Mouse (Mus musculus) frontal cortex, postnatal 10 days (tissue): ENCODE measurements around the gene Gm21976.
A peak's percentile ranks its signal among the peaks of the same experiment; 100 is the strongest.

ENCODE experiments used
- DNase-seq, 2 experiments: peaks; one replicate each; pipeline ENCODE4 v3.0.0; 2022; ENCODE audit warnings: low spot score in 2 of 2, mixed read lengths in 1 of 2

Gm21976 gene

DNA sequence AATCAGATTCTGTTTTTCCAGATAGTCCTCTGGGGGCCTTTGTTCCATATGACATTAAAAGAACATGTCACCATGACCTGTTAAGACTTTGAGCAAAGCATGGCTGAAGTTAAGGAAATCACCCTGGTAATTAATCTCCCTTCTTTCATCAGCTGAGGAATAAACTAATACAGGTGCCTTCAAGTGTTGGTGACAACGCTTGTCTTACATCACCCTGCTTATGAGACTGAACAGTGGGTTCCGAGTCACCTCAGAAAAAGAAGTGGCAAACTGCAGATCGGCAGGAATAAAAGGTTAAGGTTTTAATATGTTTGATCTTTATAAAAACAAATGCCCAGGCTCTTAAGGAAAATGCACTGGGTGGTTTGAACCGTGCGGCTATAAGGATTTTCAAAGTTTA lies at the start of gene Gm21976:
Gene Gm21976, plus strand, starts transcription at position 202 of the 400 bp plus-strand sequence.
- DNase-seq: no peak

- DNase-seq: no peak
Measured at GRCm38 (mm10) chr13:98230511-98230910, 49.2 kb upstream of the Gm21976 start.

- no peak for DNase-seq
Measured at GRCm38 (mm10) chr13:98235451-98235850, 44.2 kb upstream of the Gm21976 start.

GRCm38 (mm10) chr13:98239978-98240641 lies 39.6 kb upstream of the Gm21976 start:
- peak; percentile 24 to 74 for DNase-seq

DNA sequence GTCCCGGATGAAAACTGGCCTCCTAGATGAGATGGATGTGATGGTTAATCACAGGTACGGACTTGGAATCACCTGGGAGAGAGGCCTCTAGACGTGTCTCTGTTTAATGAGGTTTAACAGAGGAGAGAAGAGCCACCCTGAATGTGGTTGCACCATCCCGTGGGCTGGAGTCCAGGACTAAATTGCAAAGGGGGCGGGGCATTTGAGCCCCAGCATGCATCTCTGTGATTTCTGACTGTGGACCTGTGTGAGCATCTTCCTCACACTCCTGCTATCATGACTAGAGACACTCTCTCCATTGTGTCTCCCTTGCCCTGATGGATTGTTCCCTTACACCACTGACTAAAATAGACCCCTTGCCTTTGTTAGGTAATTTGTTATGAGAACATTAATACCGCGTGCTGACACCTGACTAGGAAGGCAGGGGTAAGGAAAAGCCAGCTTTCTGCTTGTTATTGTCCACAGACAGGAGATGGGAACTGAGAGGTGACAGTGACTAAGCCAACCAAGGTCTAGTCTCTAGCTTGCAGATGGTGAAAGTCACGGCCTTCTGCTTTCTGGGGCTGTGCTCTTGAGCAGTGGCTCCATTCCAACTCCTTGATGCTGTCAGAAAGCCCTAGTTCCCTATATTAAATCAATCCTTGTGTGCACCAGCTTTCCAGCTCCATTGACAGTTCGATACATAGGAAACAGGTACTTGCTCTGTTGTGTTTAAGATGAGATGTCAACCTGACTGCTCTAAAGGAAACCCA lies 38.0 kb upstream of the Gm21976 start:
- DNase-seq: no peak

DNA sequence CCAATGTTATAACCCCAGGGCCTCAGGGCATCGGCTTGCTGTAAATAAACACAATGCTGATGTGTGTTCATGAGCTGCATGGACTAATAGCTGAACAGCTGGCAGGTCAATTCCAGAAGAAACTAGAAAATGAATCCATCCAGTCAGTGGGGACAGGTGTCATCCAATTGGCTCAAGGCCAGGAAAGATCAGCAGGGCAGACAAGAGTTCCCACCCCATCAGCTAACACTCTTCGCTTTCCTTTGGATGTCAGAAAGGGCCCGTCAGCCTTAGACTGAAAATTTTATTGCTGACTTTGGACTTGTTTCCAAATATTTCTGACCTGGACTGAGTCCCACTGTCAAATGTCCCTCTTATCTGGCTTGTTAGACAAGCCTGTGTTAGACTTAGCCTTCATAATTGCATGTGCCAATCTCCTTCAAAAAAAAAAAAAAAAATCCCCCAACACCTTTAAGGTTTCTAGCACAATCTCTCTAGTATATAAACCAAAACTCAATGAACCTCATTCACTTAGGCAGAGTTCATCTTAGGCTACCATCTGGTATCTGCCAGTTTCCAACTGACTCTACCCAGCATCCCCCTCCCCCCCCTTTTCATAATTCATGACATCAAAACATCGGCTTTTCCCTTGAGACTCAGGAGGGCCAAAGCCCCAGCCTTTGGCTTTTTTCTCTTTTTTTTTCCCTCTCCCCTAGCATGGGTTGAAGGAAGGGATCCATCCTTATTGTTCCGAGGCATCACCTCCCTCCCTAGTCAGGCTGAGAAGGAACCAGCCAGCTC lies 34.9 kb upstream of the Gm21976 start:
- no peak for DNase-seq

DNA sequence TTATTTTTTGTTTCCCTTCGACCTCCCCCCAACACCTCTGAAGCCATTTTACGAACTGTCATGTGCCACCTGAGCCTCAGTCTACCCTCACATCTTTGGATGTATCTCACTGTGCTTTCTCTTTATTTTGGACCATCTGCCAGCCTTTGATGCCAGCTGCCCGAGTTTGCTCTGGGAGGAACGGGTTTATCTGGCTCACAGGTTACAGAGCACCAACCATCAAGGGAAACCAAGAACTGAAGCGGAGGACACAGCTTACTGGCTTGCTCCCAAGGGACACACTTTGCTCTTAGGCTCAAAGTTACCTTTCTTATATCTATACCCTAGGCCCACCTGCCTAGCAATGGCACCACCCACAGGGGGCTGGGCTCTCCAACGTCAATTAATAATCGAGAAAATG lies 34.3 kb upstream of the Gm21976 start:
- DNase-seq: no peak

GRCm38 (mm10) chr13:98249594-98249993 lies 30.1 kb upstream of the Gm21976 start:
- DNase-seq: no peak

GRCm38 (mm10) chr13:98254921-98255320 lies 24.8 kb upstream of the Gm21976 start:
- DNase-seq: peak; percentile 61 to 71

- DNase-seq: peak; percentile 98
Measured at GRCm38 (mm10) chr13:98262636-98263457, 16.8 kb upstream of the Gm21976 start, which contains the start of the genes Utp15 and Ankra2. Gene Utp15 (minus strand): TSS chr13:98263041. Gene Ankra2 (plus strand): TSS chr13:98263074.

DNA sequence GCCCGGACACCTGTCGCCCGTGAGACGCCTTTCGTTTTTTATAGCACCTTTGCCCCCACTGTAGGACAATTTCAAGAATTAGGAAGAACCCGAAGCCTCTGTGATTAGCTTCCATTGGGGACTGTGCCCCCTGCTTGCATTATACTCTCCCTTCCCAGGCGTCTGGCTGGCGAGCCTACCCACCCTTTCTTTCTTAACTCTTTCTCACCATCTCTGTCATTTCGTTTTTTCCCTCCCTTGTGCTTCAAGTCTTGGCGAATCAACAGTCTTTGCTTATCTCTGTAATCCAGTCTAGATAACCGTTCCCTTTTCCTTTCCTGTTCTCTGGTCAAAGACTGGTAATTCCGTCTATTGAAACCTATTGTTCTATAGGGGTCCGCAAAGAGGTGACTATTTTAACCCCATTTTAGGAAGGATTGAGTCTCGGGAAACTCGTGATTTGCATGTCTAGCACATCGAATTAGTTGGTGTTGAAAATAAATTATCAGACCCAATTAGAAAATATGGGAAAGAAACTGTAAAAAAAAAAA lies 16.2 kb upstream of the Gm21976 start:
- DNase-seq: no peak

DNA sequence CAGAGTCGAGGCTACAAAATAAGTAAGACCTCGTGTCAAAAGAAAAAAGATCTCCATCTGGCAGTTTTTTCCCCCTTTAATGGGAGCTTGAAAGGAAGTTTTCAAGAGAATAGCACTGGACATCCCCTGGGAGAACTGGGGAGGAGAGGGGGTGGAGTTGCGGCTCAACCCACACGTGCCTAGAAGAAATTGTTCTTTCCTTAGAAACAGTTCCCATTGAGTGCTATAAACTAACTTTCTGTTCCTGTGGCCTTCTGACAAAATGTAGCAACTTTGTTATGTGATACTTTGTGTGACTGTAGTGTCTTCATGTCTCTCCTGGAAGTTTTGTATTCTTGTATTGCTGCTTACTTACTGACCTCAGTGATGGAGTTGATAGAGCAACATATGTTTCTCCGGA lies 15.6 kb upstream of the Gm21976 start:
- no peak for DNase-seq

GRCm38 (mm10) chr13:98274023-98274422 lies 5.7 kb upstream of the Gm21976 start:
- DNase-seq: no peak

DNA sequence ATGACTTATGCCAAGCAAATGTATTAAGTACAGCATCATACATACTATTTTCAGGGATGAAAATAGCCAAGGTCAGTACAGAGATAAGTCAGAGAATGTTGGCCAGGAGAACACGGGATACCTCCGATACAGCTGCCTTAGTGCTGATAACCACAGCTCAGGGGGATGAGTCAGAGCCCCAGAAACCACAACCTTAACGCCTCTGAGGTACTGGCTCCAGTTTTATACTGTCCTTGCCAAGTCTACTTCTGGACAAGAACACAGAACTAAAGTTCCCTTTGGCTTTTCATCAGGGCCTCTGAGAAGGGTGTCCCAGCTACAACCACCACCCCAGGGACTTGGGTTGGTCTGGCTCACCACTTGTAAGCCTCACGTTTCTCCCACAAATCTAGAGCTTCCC lies 4.0 kb upstream of the Gm21976 start:
- DNase-seq: no peak

DNA sequence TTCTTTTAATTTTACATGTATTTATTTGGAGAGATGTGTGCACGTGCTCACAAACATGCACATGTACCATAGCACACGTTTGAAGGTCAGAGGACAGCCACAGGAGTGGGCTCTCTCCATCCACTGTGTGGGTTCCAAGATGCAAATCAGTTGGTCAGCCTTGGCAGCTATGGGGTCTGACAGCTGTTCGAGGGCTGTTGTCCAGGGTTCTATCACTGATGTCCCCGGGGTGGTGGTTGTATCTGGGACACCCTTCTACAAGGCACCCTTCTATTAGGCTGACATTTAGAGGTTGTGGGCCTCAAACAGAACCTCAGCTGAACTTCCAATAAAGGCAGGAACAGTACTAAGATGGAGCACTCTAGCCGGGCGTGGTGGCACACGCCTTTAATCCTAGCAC lies 3.4 kb upstream of the Gm21976 start:
- DNase-seq: no peak

DNA sequence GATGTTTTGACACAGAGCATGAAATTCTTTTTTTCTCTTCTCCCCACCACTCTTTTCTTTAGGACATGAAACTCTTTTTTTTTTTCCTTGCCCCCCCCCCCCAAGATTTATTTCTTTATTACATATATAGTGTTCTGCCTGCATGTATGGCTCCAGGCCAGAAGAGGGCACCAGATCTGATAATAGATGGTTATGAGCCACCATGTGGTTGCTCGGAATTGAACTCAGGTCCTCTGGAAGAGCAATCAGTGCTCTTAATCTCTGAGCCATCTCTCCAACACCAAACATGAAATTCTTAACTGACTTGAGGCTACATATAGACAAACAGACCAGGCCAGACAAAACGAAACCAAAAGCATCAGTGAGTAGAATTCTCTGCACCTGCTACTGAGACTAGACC lies 2.2 kb upstream of the Gm21976 start:
- no peak for DNase-seq

DNA sequence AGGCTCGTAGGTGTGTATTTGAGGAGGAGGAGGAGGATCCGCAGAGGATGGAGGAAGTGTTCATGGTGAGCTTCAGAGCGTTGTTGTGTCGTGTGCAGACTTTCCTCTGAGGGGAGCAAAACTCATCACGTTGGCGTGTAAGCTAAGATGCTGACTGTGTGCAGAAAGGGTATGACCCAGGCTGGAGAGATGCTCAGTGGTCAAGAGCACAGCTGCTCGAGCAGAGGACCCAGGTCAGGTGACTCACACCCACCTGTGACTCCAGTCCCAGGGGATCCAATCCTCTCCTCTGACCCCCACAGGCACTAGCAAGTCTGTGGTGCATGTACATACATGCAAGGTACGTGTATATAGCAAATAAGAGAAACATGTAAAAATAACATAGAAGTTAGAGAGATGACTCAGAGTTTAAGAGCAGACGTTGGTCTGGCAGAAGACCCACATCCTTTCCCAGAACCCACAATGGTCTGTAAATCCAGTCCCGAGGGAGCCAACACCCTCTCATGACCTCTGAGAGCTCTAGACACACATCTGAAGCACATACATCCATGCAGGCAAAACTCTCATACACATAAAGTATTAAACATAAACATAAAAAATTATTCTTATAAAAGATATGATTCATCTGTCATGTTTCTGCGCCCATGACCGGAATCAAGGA lies 1.4 kb downstream of the Gm21976 start:
- DNase-seq: no peak

GRCm38 (mm10) chr13:98290719-98291118 lies 11.0 kb downstream of the Gm21976 start:
- DNase-seq: no peak

DNA sequence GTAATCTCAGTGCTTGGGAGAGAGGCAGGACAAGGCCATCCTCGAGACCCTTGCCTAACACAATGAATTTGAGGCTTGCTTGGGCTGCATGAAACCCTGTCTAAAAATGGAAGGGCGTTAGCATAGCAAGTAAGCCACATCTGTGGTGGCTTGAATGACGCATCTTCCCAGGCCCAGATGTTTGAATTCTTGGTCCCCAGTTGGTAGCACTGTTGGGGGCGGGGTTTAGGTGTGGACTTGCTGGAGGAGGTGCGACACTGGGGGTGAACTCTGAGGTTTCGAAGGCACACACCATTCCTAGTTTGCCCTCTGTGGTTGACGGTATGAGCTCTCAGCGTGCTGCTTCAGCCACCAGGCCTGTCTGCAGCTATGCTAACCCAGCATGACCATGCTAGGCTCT lies 12.0 kb downstream of the Gm21976 start:
- DNase-seq: no peak

GRCm38 (mm10) chr13:98296072-98296471 lies 16.4 kb downstream of the Gm21976 start:
- DNase-seq: no peak
